Mouse (Mus musculus) embryonic facial prominence, embryonic 13.5 days (tissue): ENCODE data around the gene Sh3bgrl2. TPM values are rescaled to one million over a fixed set of nuclear protein-coding genes. Genes with fewer than 3 reads are reported as not detected.

Source experiments
- ATAC-seq: fragments of 200-750 bp; cut with Nextera tagmentation; 2 replicates; pipeline ENCODE4 v1.8.0; 2017; ENCODE audit warnings: low read depth; ENCODE audit not compliant: insufficient number of reproducible peaks, insufficient read depth, low FRiP score, low TSS enrichment
- H3K27ac ChIP-seq: fragments of 300-500 bp; sonication (generic); 2 replicates; pipeline ENCODE4 v1.5.1; 2015; ENCODE audit warnings: moderate library complexity, mild to moderate bottlenecking, inconsistent platforms
- H3K27me3 ChIP-seq: fragments of 300-500 bp; sonication (generic); 2 replicates; pipeline ENCODE4 v1.6.1; 2015; ENCODE audit warnings: mild to moderate bottlenecking, inconsistent platforms
- H3K36me3 ChIP-seq: fragments of 300-500 bp; sonication (generic); 2 replicates; pipeline ENCODE4 v1.6.1; 2015; ENCODE audit warnings: mild to moderate bottlenecking, inconsistent platforms
- H3K4me1 ChIP-seq: fragments of 300-500 bp; sonication (generic); 2 replicates; pipeline ENCODE4 v1.6.1; 2015; ENCODE audit warnings: inconsistent platforms
- H3K4me2 ChIP-seq: fragments of 300-500 bp; sonication (generic); 2 replicates; pipeline ENCODE4 v1.6.1; 2015; ENCODE audit warnings: moderate library complexity, mild to moderate bottlenecking, inconsistent platforms
- H3K4me3 ChIP-seq: fragments of 300-500 bp; sonication (generic); 2 replicates; pipeline ENCODE4 v1.5.1; 2015; ENCODE audit warnings: mild to moderate bottlenecking, inconsistent platforms
- H3K9ac ChIP-seq: fragments of 300-500 bp; sonication (generic); 2 replicates; pipeline ENCODE4 v1.6.1; 2015; ENCODE audit warnings: mild to moderate bottlenecking, inconsistent platforms
- H3K9me3 ChIP-seq: fragments of 300-500 bp; sonication (generic); 2 replicates; pipeline ENCODE4 v1.6.1; 2016; ENCODE audit warnings: inconsistent platforms
- WGBS: fragments of 180-500 bp; shearing (Covaris S2); methylation state at CpG from one replicate; pipeline ENCODE4 v1.1.7; 2015; ENCODE audit warnings: mixed read lengths; 5-methylcytosine and 5-hydroxymethylcytosine counted together
- polyA plus RNA-seq: library from polyadenylated mRNA; unstranded; fragments of >200 nt; fragmentation: Nextera tagmentation; extraction: Ambion mirVana; gene quantifications from 2 replicates; pipeline ENCODE4 v1.2.1, GENCODE M21; 2015

Sh3bgrl2 gene
- polyA plus RNA-seq, 1 experiment from 2014 or later = 14.5 TPM

- H3K9ac ChIP-seq = no peak overlapping the region
- ATAC-seq = no peak
- no peaks in the 10 kb centered on the region for H3K9me3 ChIP-seq
- no peaks in the 10 kb centered on the region for H3K36me3 ChIP-seq
- H3K27me3 ChIP-seq = no peaks in the 10 kb centered on the region
- H3K27ac ChIP-seq = no peak overlapping the region
- 76% methylated on average over 3 of the region's 3 CpGs for WGBS
- H3K4me1 ChIP-seq = peaks cover 3% of the 10 kb centered on the region; the same call in 1 of the 2 replicates
- H3K4me3 ChIP-seq = no peak overlapping the region
- H3K4me2 ChIP-seq = no peak overlapping the region
Measured at GRCm38 (mm10) chr9:83540975-83541374, 7.2 kb upstream of the Sh3bgrl2 start.

- H3K9me3 ChIP-seq = no peaks in the 10 kb centered on the region
- 0 out of 2 replicates have a peak, but pooled peaks cover 3% of the 10 kb centered on the region for H3K4me1 ChIP-seq
- H3K9ac ChIP-seq = no peak overlapping the region
- no peaks in the 10 kb centered on the region for H3K36me3 ChIP-seq
- 0 out of 2 replicates have a peak, but pooled peaks cover 3% of the 10 kb centered on the region for H3K27me3 ChIP-seq
- H3K4me3 ChIP-seq = no peak overlapping the region
- ATAC-seq = no peak
- H3K4me2 ChIP-seq = no peak overlapping the region
- H3K27ac ChIP-seq = no peak overlapping the region
Measured at GRCm38 (mm10) chr9:83545240-83545639, 2.9 kb upstream of the Sh3bgrl2 start.

DNA sequence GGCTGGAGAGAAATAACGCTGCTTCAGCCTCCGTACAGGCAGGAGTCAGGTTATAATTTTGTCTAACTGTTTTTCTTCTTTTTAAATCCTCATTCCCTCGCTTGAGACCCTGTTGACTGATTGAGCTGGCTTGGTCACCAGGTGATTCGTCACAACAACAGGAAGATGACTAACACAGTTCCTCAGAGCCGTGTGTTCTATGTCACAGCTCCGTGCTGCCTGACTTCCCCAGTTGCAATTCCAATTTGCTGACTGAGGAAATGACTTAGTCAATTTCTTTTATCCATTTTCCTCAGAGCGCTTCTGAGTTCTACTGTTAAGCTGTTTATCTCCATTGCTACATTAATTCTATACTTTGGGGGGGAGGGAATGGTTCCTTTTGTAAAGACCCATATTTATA lies 1.8 kb upstream of the Sh3bgrl2 start:
- H3K27ac ChIP-seq = no peak overlapping the region
- no peaks in the 10 kb centered on the region for H3K9me3 ChIP-seq
- 0 out of 2 replicates have a peak, but pooled peaks cover 3% of the 10 kb centered on the region for H3K27me3 ChIP-seq
- ATAC-seq = no peak
- H3K4me1 ChIP-seq = 0 out of 2 replicates have a peak, but pooled peaks cover 8% of the 10 kb centered on the region
- no peak overlapping the region for H3K9ac ChIP-seq
- H3K4me3 ChIP-seq = no peak overlapping the region
- no peaks in the 10 kb centered on the region for H3K36me3 ChIP-seq
- 85% methylated on average over 7 of the region's 7 CpGs for WGBS
- no peak overlapping the region for H3K4me2 ChIP-seq

DNA sequence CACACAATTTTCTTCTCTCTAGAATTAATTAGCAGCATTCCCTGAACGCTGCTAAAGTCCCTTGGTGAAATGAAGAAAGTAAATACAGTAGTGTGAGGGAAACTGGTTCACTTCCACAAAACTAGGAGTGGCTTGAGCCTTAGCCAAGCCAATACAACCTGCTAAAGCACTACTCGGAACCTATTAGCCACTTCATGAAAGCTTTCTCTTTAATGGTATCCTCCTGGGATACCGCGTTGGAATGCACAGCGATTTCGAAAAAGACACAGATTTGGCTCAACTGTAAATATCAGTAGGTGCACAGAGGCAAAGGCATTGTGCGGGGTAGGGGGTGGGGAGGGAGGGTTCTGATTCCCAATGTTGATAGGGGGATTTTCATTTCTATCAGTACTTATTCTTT lies 898 bp upstream of the Sh3bgrl2 start:
- Histone ChIP-seq H3K4me2 (no peak overlapping the region), H3K9ac (no peak overlapping the region), H3K27ac (no peak overlapping the region), H3K27me3 (0 out of 2 replicates have a peak, but pooled peaks cover 3% of the 10 kb centered on the region), H3K9me3 (no peaks in the 10 kb centered on the region), H3K4me1 (peaks cover 15% of the 10 kb centered on the region; the same call in 1 of the 2 replicates), H3K36me3 (no peaks in the 10 kb centered on the region), H3K4me3 (no peak overlapping the region)
- no peak for ATAC-seq
- 80% methylated on average over 7 of the region's 7 CpGs for WGBS

DNA sequence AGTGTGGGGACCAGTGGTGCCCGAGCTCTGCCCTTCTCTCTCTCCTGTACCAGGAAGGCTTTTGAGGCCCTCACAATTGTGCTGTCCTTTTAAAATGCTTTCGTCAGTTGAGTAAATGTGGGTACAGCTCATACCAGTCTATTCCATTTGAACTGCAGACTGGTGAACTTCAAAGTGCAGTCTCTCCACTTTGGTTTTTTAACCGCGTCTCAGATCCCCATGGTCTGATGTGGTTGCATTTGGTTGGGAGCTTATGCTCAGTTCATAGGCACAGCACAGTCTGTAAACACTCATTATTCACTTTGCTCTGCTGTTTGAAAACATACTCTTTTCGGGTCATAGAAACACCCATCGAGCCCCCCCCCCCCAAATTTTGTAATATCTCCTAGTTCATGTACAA lies 1.7 kb downstream of the Sh3bgrl2 start:
- H3K27ac ChIP-seq = no peak overlapping the region
- H3K9me3 ChIP-seq = no peaks in the 10 kb centered on the region
- no peak overlapping the region for H3K9ac ChIP-seq
- H3K4me2 ChIP-seq = peak overlapping the region; percentile 16
- H3K4me1 ChIP-seq = peaks cover 20% of the 10 kb centered on the region; the same call in 1 of the 2 replicates
- H3K36me3 ChIP-seq = no peaks in the 10 kb centered on the region
- 73% methylated on average over 6 of the region's 6 CpGs for WGBS
- H3K27me3 ChIP-seq = 0 out of 2 replicates have a peak, but pooled peaks cover 3% of the 10 kb centered on the region
- no peak overlapping the region for H3K4me3 ChIP-seq
- no peak for ATAC-seq

- Histone ChIP-seq H3K27me3 (0 out of 2 replicates have a peak, but pooled peaks cover 3% of the 10 kb centered on the region), H3K4me3 (no peak overlapping the region), H3K27ac (no peak overlapping the region), H3K4me1 (peaks cover 20% of the 10 kb centered on the region; the same call in 1 of the 2 replicates), H3K9me3 (no peaks in the 10 kb centered on the region), H3K9ac (no peak overlapping the region), H3K36me3 (no peaks in the 10 kb centered on the region), H3K4me2 (no peak overlapping the region)
- 75% methylated on average over 7 of the region's 7 CpGs for WGBS
- no peak for ATAC-seq
Measured at GRCm38 (mm10) chr9:83551116-83551515, 3.0 kb downstream of the Sh3bgrl2 start.

DNA sequence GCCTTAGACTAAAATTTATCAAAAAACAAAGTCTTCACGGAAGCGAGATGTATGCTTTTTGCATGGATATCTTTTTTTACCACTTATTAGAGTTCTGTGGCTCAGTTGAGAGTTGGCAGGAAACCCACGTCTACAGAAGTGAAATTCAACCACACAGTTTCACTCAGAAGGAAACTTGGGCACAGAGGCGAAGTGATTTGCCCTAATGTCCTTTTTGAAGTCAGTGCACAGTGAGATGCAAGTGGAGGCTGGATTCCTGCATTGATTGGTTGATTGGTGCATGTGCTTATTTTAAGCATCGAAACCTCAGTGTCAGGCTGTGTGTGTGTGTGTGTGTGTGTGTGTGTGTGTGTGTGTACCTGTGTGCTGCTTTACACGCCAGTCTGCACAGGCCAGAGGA lies 3.5 kb downstream of the Sh3bgrl2 start:
- Histone ChIP-seq H3K27me3 (0 out of 2 replicates have a peak, but pooled peaks cover 3% of the 10 kb centered on the region), H3K4me3 (no peak overlapping the region), H3K36me3 (no peaks in the 10 kb centered on the region), H3K9me3 (no peaks in the 10 kb centered on the region), H3K9ac (no peak overlapping the region), H3K27ac (no peak overlapping the region), H3K4me2 (no peak overlapping the region), H3K4me1 (peaks cover 25% of the 10 kb centered on the region)
- ATAC-seq = no peak
- WGBS = 69% methylated on average over 6 of the region's 6 CpGs

DNA sequence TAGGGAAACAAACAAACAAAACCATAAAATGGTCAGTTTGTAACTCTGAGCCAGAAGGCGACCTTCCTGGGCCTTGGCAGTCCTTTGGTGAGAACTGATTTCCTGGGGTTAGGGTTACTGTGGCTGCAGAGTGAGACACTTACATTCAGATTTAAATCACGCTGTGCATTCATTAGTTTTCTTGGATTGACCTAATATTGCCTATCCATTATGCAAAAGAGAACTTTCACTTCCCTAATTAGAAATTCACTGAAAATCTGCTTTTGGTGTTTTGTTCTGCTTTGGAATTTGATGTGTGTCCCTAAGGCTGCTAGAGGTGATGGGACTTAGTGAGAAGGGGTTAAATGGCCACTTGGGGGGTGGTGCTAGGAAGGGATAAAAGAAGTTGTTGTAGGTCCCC lies 7.5 kb downstream of the Sh3bgrl2 start:
- H3K4me3 ChIP-seq = no peak overlapping the region
- H3K4me1 ChIP-seq = peaks cover 35% of the 10 kb centered on the region
- H3K36me3 ChIP-seq = no peaks in the 10 kb centered on the region
- H3K27ac ChIP-seq = no peak overlapping the region
- no peak overlapping the region for H3K9ac ChIP-seq
- WGBS = 74% methylated on average over 2 of the region's 2 CpGs
- no peaks in the 10 kb centered on the region for H3K9me3 ChIP-seq
- ATAC-seq = no peak
- no peaks in the 10 kb centered on the region for H3K27me3 ChIP-seq
- H3K4me2 ChIP-seq = no peak overlapping the region

GRCm38 (mm10) chr9:83556236-83556635 lies 8.1 kb downstream of the Sh3bgrl2 start:
- H3K4me2 ChIP-seq = no peak overlapping the region
- 20% methylated on average over 6 of the region's 6 CpGs for WGBS
- H3K27me3 ChIP-seq = no peaks in the 10 kb centered on the region
- no peak overlapping the region for H3K27ac ChIP-seq
- H3K4me3 ChIP-seq = no peak overlapping the region
- H3K36me3 ChIP-seq = no peaks in the 10 kb centered on the region
- ATAC-seq = no peak; the same call in 1 of the 2 replicates
- no peaks in the 10 kb centered on the region for H3K9me3 ChIP-seq
- 0 out of 2 replicates have a peak overlapping the region, but pooled peaks have one; percentile 32 for H3K9ac ChIP-seq
- H3K4me1 ChIP-seq = peaks cover 31% of the 10 kb centered on the region

GRCm38 (mm10) chr9:83556780-83557771 lies 8.9 kb downstream of the Sh3bgrl2 start:
- WGBS = 31% methylated on average over 10 of the region's 10 CpGs
- H3K27me3 ChIP-seq = no peaks in the 10 kb centered on the region
- H3K4me1 ChIP-seq = peaks cover 23% of the 10 kb centered on the region
- no peaks in the 10 kb centered on the region for H3K9me3 ChIP-seq
- H3K36me3 ChIP-seq = no peaks in the 10 kb centered on the region
- no peak overlapping the region for H3K4me2 ChIP-seq
- no peak overlapping the region for H3K4me3 ChIP-seq
- H3K27ac ChIP-seq = peak overlapping the region; percentile 17; the same call in 1 of the 2 replicates
- ATAC-seq = peak; percentile 57; the same call in 1 of the 2 replicates
- 0 out of 2 replicates have a peak overlapping the region, but pooled peaks have one; percentile 32 for H3K9ac ChIP-seq

- ATAC-seq = no peak
- H3K27me3 ChIP-seq = no peaks in the 10 kb centered on the region
- H3K4me1 ChIP-seq = peaks cover 44% of the 10 kb centered on the region
- no peak overlapping the region for H3K27ac ChIP-seq
- WGBS = 68% methylated on average over 4 of the region's 4 CpGs
- H3K9me3 ChIP-seq = no peaks in the 10 kb centered on the region
- no peak overlapping the region for H3K4me2 ChIP-seq
- no peaks in the 10 kb centered on the region for H3K36me3 ChIP-seq
- no peak overlapping the region for H3K4me3 ChIP-seq
- no peak overlapping the region for H3K9ac ChIP-seq
Measured at GRCm38 (mm10) chr9:83560670-83561069, 12.5 kb downstream of the Sh3bgrl2 start.

DNA sequence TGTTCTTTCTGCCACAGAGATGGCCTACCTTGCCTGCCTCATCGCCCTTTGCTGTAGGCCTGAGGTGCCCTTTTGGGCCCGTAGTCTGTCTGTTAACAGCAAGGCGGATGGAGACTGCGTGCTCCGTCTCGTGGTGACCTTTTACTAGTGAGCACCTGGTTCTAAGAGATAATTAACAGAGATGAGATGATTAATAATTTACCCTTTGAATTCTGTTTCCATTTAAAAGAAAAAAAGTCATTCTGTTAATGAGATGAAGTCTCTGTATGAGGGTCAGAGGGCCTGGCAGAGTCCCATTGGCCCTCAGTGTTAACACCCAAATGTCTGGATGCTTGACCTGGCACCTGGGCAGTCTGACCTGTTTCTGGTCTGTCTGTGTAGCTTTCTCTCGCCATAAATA lies 14.8 kb downstream of the Sh3bgrl2 start:
- WGBS = 91% methylated on average over 7 of the region's 7 CpGs
- H3K27me3 ChIP-seq = no peaks in the 10 kb centered on the region
- no peak for ATAC-seq
- H3K9ac ChIP-seq = no peak overlapping the region
- H3K4me2 ChIP-seq = no peak overlapping the region
- H3K9me3 ChIP-seq = no peaks in the 10 kb centered on the region
- H3K27ac ChIP-seq = no peak overlapping the region
- H3K4me3 ChIP-seq = no peak overlapping the region
- H3K4me1 ChIP-seq = peaks cover 32% of the 10 kb centered on the region
- no peaks in the 10 kb centered on the region for H3K36me3 ChIP-seq
